Mouse (Mus musculus) neutrophil, adult 5-6 weeks (primary cell): ENCODE results near the gene Gm17657. TPM values are rescaled to one million over a fixed set of nuclear protein-coding genes. Genes with fewer than 3 reads are reported as not detected.
A peak's percentile ranks its signal among the peaks of the same experiment; 100 is the strongest.

Experiments used
- ATAC-seq: fragments of 151-379, 151-347 bp; 2 replicates; pipeline ENCODE4 v1.8.0; 2017; ENCODE audit warnings: mild to moderate bottlenecking, moderate TSS enrichment; ENCODE audit not compliant: insufficient number of reproducible peaks, poor library complexity, low FRiP score, severe bottlenecking; ENCODE audit errors: extremely low read depth
- total RNA-seq: library from RNA; stranded (forward); fragments of 200-1000 nt; gene quantifications from 2 replicates; pipeline ENCODE4 v1.2.3, GENCODE M21; 2017

Gene Gm17657
- not detected in 2 replicates for total RNA-seq

DNA sequence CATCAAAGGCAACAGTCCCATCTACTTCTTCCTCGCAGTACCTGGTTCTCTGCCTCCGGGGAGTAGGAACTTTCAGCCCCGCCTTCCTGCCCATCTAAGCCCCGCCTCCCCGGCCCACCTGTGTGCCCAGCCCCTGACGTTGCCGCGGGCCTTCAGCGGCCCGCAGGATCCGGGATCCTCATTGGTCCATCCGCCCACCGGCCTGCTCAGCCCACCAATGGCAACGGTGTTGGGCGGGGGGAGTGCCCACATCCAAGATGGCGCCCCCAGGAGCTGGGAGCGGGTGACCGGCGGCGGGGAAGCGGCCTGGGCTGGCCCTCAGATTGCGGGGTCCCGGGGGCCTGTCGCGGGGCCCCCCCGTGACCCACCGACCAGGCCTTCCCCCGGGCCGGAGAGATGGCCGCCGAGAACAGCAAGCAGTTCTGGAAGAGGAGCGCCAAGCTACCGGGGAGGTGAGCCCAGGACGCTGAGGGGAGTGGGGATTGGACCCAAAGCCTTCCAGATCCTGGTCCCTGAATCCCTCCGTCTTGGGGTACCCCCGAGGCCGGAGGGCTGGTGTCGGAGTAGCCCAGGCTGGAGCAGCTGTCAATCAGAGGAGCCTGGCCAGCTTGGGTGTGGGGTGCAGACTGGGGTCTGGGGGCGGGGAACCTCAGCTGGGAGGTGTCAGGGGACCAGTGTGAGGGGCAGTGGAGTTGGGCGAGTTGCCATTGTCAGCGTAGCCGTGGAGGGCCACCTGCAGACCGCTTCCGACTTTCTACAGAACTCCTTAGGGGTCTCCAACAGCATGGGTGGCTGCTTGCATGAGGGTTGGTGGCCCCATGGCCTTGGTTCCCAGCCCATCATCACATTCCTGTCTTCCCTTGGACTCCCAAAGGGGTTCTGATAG is at the start of gene Gm17657, which contains the start of gene Tbc1d22b:
TSS of gene Gm17657 (minus strand) at position 96 of the 886 bp plus-strand sequence.
TSS of gene Tbc1d22b (plus strand) at position 243 of the 886 bp plus-strand sequence.
- peak; percentile 99 for ATAC-seq

- no peak for ATAC-seq
Observed at GRCm38 (mm10) chr17:29599051-29599450, 49.6 kb upstream of the Gm17657 start.

GRCm38 (mm10) chr17:29596771-29597132 is 47.3 kb upstream of the Gm17657 start:
- no peak for ATAC-seq

- ATAC-seq, result no peak
Observed at GRCm38 (mm10) chr17:29595891-29596770, 46.7 kb upstream of the Gm17657 start.

- ATAC-seq, result no peak
Observed at GRCm38 (mm10) chr17:29589221-29589898, 39.9 kb upstream of the Gm17657 start.

DNA sequence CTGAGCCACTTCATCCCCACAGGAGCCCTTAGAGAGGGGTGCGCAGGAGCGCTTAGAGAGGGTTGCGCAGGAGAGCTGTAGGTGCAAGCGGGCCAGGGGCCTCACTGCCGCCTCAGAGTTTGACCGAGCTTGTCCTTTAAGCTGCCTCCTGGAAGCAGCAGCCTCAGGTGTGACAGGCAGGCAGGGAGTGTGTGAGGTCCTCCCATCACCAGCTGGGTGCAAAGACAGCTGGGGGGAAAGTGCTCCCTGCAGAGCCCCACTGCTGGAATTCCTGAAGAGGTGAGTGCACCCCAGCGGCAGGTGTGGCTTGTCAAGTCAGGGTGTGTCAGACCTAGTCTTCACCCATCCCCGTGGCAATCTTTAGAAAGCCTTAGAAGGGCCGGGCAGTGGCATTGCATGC is 37.5 kb upstream of the Gm17657 start:
- no peak for ATAC-seq

DNA sequence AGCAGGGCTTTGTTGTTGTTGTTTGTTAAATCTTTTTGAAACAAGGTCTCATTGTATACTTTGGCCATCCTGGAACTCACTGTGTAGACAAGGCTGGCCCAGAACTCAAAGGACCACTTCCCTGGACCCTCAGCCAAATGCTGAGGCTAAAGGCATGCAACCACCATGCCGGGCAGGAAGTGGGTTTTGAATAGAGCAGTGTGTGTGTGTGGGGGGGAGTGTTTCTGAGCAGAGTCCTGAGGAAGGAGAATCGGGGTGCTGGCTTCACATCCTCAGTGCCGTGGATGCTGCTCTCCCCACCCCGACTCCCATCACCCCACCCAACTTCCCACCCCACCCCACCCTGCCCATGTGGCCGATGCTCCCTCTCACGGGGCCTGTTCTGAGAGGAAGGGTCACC is 36.0 kb upstream of the Gm17657 start:
- ATAC-seq, result no peak

DNA sequence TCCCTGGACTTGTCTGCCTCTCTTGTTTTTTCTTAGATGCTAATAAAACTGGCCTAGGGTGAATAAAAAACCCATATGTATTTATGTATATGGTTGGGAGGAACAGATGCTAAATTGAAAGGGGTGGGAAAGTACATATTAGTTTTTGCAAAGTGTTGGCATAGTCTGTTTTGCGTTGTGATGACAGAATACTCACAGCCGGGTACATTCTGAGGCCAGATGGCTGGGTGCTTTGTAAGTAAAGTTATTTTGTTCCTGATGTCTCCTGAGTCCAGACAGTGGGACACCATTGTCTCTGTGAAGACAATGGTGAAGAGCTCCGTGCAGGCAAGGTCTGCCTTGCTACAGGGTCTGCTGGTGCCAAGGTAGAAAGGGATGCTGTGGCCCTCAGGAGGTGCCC is 35.3 kb upstream of the Gm17657 start:
- no peak for ATAC-seq

DNA sequence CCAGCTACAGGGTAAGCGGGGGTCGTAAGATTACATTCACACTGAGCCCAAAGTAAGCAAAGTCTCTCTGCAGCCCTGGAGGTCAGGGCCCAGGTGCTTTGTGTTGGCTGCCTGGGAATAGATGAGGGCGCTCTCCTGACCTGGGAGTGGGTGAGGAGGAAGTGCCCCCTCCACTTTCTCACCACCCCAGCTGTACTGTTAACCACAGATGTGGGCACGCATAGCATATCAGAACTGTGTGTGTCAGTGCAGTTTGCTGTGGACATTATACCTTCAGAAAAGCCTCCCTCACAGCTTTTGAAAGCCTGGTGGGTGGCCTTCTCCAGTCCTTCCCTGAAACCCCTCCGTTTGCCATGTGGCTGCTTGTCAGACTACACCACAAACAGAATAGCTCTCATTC is 34.9 kb upstream of the Gm17657 start:
- no peak for ATAC-seq

- no peak for ATAC-seq
Observed at GRCm38 (mm10) chr17:29583569-29583968, 34.1 kb upstream of the Gm17657 start.

- ATAC-seq, result no peak
Observed at GRCm38 (mm10) chr17:29579579-29580126, 30.2 kb upstream of the Gm17657 start.

DNA sequence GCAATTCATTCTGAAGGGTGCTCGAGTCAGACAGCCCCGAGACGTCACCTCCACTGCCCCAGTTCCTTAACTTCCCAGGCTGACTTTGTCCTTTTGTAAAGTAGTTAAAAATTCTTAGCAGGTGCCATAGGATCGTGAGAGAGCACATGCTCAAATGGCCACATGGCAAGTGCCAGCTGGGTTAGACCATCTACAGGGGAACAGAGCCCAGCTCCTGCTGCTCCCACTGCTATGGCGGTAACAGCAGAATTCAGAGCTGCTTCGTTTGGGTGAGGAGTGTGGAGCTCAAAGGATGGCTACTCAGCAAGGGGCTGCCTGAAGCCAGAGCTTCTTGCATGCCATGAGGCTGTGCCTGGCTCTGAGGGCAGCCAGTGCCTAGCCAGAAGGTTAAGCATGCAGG is 20.4 kb upstream of the Gm17657 start:
- no peak for ATAC-seq

- ATAC-seq, result no peak
Observed at GRCm38 (mm10) chr17:29568435-29568834, 19.0 kb upstream of the Gm17657 start.

- ATAC-seq, result no peak
Observed at GRCm38 (mm10) chr17:29565521-29565920, 16.1 kb upstream of the Gm17657 start.

DNA sequence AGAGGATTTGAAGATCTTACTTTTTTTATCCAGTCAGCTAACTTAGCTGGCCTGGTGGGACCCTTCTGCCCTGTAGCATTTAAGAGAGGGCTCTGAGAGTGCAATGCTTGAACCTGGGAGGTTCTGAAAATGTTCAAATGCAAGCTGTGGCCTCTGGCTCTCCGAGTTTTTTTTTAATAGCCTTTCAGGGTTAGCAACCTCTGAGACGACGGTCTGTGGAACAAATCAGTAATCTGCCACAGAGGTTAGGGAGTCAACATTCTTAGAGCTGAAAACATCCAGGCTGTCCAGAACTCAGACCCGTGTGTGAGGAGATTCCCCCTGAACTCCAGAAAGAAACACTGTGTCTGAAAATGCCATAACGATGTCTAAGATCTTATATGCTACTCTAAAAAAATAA is 9.0 kb upstream of the Gm17657 start:
- no peak for ATAC-seq

GRCm38 (mm10) chr17:29556893-29557292 is 7.5 kb upstream of the Gm17657 start:
- ATAC-seq, result no peak

DNA sequence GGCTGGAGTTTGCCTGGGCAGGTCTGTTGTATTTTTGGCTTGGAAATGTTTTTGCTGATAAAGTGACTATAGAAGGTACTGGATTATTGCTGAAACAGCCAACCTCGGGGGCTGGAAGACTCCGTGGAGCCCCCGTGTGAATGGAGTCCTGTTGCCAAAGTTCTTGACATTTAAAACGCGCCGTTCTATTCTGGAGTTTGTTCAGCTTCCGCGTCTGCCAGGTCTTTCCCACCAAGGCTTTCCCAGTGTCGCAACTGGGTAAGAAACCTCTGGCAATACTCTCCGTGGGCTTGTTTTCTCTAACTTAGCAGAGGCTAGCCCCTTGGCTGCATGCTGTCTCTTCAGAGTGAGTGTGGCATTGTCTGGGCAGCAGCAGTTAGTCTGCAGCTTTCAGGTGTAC is 7.0 kb upstream of the Gm17657 start:
- no peak for ATAC-seq

DNA sequence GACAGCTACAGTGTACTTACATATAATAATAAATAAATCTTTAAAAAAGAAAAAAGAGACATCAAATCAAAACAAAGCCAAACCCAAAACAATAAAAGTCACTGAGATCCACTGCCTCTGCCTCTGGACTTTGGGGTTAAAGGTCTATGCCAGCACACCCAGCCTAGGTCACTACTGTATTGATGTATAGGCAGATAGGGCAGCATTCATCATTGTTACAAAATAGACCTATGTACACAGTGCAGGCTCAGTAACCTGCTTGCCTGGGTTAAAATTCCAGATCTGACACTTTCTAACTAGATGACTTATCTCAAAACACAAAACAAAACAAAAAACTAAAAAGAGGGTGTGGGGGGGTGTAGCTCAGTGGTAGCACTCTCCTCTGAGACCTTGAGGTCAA is 4.7 kb upstream of the Gm17657 start:
- ATAC-seq, result no peak

DNA sequence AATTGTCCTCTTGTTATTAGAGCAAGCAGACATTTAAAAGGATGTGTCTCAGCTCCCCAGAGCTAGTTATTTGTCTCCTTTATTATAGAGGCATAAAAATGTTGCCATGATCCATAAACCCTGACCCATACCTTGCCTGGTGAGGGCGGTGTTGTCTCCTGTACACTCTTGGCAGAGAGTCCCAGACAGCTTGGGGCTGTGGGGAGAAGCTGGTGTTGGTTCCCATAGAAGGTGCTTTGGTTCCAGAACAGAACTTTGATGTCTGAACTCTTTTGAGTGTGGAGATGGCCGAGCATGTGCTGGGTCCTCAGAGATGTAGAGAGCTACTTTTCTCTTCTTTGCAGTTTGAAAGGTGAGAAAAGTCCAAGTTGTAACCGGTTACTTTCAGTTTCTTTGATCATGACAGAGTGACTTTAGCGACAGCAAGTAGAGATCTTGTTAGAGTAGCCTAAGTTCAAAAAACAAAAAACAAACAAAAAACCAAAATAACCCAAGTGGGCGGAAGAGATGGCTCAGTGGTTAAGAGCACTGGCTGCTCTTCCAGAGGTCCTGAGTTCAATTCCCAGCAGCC is 2.8 kb upstream of the Gm17657 start, which contains the start of gene Tmem217:
TSS of gene Tmem217 (minus strand) at position 224 of the 571 bp plus-strand sequence.
- no peak for ATAC-seq
